Mouse (Mus musculus): ENCODE results near the gene U2surp.

GRCm38 (mm10) chr9:95520563-95520962 is 8.8 kb upstream of the U2surp start:
- TF ChIP-seq CTCF (IDR thresholded peaks at IDR 0.05; ENCODE audit: borderline replicate concordance, control insufficient read depth, extremely low read depth, insufficient read depth, low read length, poor library complexity): no peak
- TF ChIP-seq POLR2A (IDR thresholded peaks at IDR 0.05; ENCODE audit: control insufficient read depth, extremely low read depth, insufficient read depth, low read length, poor library complexity): no peak

Measured in thymus, adult 2 months (tissue).